Mouse (Mus musculus) bone marrow, adult 2 months (tissue): ENCODE results near the gene Atcay.

Source experiments
- CTCF ChIP-seq: fragments of 200-500 bp; IDR thresholded peaks from 2 replicates; pipeline ENCODE4 v1.5.1; 2011; ENCODE audit warnings: low read length, control low read depth; ENCODE audit not compliant: control insufficient read depth, insufficient read depth
- POLR2A ChIP-seq: fragments of 200-500 bp; IDR thresholded peaks from 2 replicates; pipeline ENCODE4 v1.6.1; 2011; ENCODE audit warnings: low read depth, mild to moderate bottlenecking, control low read depth, low read length, borderline replicate concordance; ENCODE audit not compliant: control insufficient read depth

- TF ChIP-seq POLR2A (no peak; the same call in 1 of the 2 replicates), CTCF (no peak)
Measured at GRCm38 (mm10) chr10:81187161-81187560, 43.5 kb downstream of the Atcay start.
